Mouse (Mus musculus) megakaryocyte, embryonic 14.5 days (primary cell): ENCODE measurements around the gene BC029722. TPM values are rescaled to one million over a fixed set of nuclear protein-coding genes. Genes with fewer than 3 reads are reported as not detected.
A peak's percentile ranks its signal among the peaks of the same experiment; 100 is the strongest.
"Not testable (repeated sequence)": the region's sequence is repeated elsewhere in the genome, so short reads cannot be mapped to it uniquely, and the experiment has no call there.

Experiments used
- H3K27me3 ChIP-seq: replicated peaks from 2 replicates; pipeline ENCODE3; 2012; ENCODE audit warnings: inconsistent platforms
- H3K36me3 ChIP-seq: replicated peaks from 2 replicates; pipeline ENCODE3; 2012; ENCODE audit warnings: low read length, inconsistent platforms, mixed read lengths
- H3K4me1 ChIP-seq: 2 replicates; pipeline ENCODE4 v1.6.1; 2012; ENCODE audit warnings: inconsistent platforms
- H3K4me3 ChIP-seq: replicated peaks from 2 replicates; pipeline ENCODE3; 2012; ENCODE audit warnings: moderate library complexity, mild to moderate bottlenecking, inconsistent platforms
- H3K9me3 ChIP-seq: 2 replicates; pipeline ENCODE4 v1.6.1; 2012; ENCODE audit warnings: inconsistent platforms
- FLI1 ChIP-seq: IDR thresholded peaks from 2 replicates; pipeline ENCODE4 v1.6.1; 2012; ENCODE audit warnings: low read length, inconsistent platforms, mixed read lengths
- GATA1 ChIP-seq: IDR thresholded peaks from 3 replicates; pipeline ENCODE4 v1.6.1; 2012; ENCODE audit warnings: mixed read lengths, low read length, inconsistent platforms, borderline replicate concordance
- polyA plus RNA-seq: library from polyadenylated mRNA; stranded (reverse); fragments of >175 nt; gene quantifications from 2 replicates; pipeline ENCODE4 v1.2.3, GENCODE M21; 2012; ENCODE audit warnings: low replicate concordance; ENCODE audit not compliant: insufficient read depth

Gene BC029722
- polyA plus RNA-seq, 1 experiment = 30.5 TPM

- no peaks in the 10 kb centered on the region for H3K36me3 ChIP-seq
- no peaks in the 10 kb centered on the region; the same call in 1 of the 2 replicates for H3K4me1 ChIP-seq
- H3K4me3 ChIP-seq = no peak overlapping the region
- peaks cover 60% of the 10 kb centered on the region for H3K27me3 ChIP-seq
- TF ChIP-seq GATA1 (no peak), FLI1 (no peak)
- no peaks in the 10 kb centered on the region for H3K9me3 ChIP-seq
Observed at GRCm38 (mm10) chr2:155838961-155839360, 19.7 kb upstream of the BC029722 start.

- TF ChIP-seq GATA1 (no peak), FLI1 (no peak)
- H3K27me3 ChIP-seq = peaks cover 64% of the 10 kb centered on the region
- no peaks in the 10 kb centered on the region for H3K9me3 ChIP-seq
- no peak overlapping the region for H3K4me3 ChIP-seq
- peaks cover 2% of the 10 kb centered on the region; the same call in 1 of the 2 replicates for H3K4me1 ChIP-seq
- H3K36me3 ChIP-seq = no peaks in the 10 kb centered on the region
Observed at GRCm38 (mm10) chr2:155837961-155838360, 18.7 kb upstream of the BC029722 start.

- no peak for TF ChIP-seq FLI1
- no peak for TF ChIP-seq GATA1
- peaks cover 14% of the 10 kb centered on the region for H3K4me1 ChIP-seq
- H3K27me3 ChIP-seq = peaks cover 54% of the 10 kb centered on the region
- H3K4me3 ChIP-seq = no peak within 1 kb of the TSS
- no peaks in the 10 kb centered on the region for H3K9me3 ChIP-seq
- H3K36me3 ChIP-seq = no peaks in the 10 kb centered on the region
Observed at GRCm38 (mm10) chr2:155834732-155835131, 15.5 kb upstream of the BC029722 start, which contains the start of gene Fam83c. Gene Fam83c (minus strand): TSS chr2:155834854.

GRCm38 (mm10) chr2:155832087-155832486, 12.9 kb upstream of the BC029722 start:
- not testable (repeated sequence) for H3K4me3 ChIP-seq, H3K36me3 ChIP-seq, H3K9me3 ChIP-seq
- Histone ChIP-seq H3K4me1 (peaks cover 20% of the 10 kb centered on the region), H3K27me3 (peaks cover 44% of the 10 kb centered on the region)

GRCm38 (mm10) chr2:155831302-155831701, 12.1 kb upstream of the BC029722 start:
- H3K4me1 ChIP-seq = peaks cover 24% of the 10 kb centered on the region
- TF ChIP-seq GATA1 (no peak), FLI1 (no peak)
- H3K27me3 ChIP-seq = peaks cover 40% of the 10 kb centered on the region
- H3K36me3 ChIP-seq = no peaks in the 10 kb centered on the region
- no peaks in the 10 kb centered on the region for H3K9me3 ChIP-seq
- no peak overlapping the region for H3K4me3 ChIP-seq

GRCm38 (mm10) chr2:155830841-155831240, 11.6 kb upstream of the BC029722 start:
- Histone ChIP-seq H3K9me3 (no peaks in the 10 kb centered on the region), H3K4me3 (no peak overlapping the region), H3K27me3 (peaks cover 38% of the 10 kb centered on the region), H3K36me3 (no peaks in the 10 kb centered on the region), H3K4me1 (peaks cover 27% of the 10 kb centered on the region)
- TF ChIP-seq FLI1 (no peak), GATA1 (no peak)

- H3K9me3 ChIP-seq = no peaks in the 10 kb centered on the region
- H3K4me1 ChIP-seq = peaks cover 45% of the 10 kb centered on the region
- peaks cover 25% of the 10 kb centered on the region for H3K36me3 ChIP-seq
- peak within 1 kb of the TSS; percentile 99 for H3K4me3 ChIP-seq
- TF ChIP-seq FLI1 (no peak), GATA1 (no peak)
- H3K27me3 ChIP-seq = peaks cover 13% of the 10 kb centered on the region
Observed at GRCm38 (mm10) chr2:155826630-155827424, 7.6 kb upstream of the BC029722 start, which contains the start of gene Eif6. Gene Eif6 (minus strand): TSS chr2:155826925.

- Histone ChIP-seq H3K36me3 (peaks cover 31% of the 10 kb centered on the region), H3K4me1 (peaks cover 43% of the 10 kb centered on the region), H3K9me3 (no peaks in the 10 kb centered on the region), H3K4me3 (peak overlapping the region; percentile 99), H3K27me3 (peaks cover 13% of the 10 kb centered on the region)
- no peak for TF ChIP-seq FLI1
- TF ChIP-seq GATA1 = no peak
Observed at GRCm38 (mm10) chr2:155825904-155826629, 6.8 kb upstream of the BC029722 start.

GRCm38 (mm10) chr2:155823722-155824121, 4.5 kb upstream of the BC029722 start:
- TF ChIP-seq GATA1 = no peak
- no peak for TF ChIP-seq FLI1
- H3K36me3 ChIP-seq = peaks cover 50% of the 10 kb centered on the region
- H3K4me3 ChIP-seq = no peak overlapping the region
- H3K4me1 ChIP-seq = peaks cover 57% of the 10 kb centered on the region
- H3K27me3 ChIP-seq = no peaks in the 10 kb centered on the region
- no peaks in the 10 kb centered on the region for H3K9me3 ChIP-seq

- Histone ChIP-seq H3K36me3 (peaks cover 53% of the 10 kb centered on the region), H3K4me3 (no peak overlapping the region), H3K4me1 (peaks cover 74% of the 10 kb centered on the region), H3K27me3 (peaks cover under 1% of the 10 kb centered on the region), H3K9me3 (no peaks in the 10 kb centered on the region)
- TF ChIP-seq GATA1 (no peak), FLI1 (no peak)
Observed at GRCm38 (mm10) chr2:155820779-155821178, 1.6 kb upstream of the BC029722 start.
